Comparison of ENCODE assay signal across 23 mouse cellular contexts in genomic region chr3:19958983-19959382, GRCm38 (mm10). TPM values are rescaled to one million over a fixed set of nuclear protein-coding genes. Genes with fewer than 3 reads are reported as not detected.
A peak's percentile ranks its signal among the peaks of the same experiment; 100 is the strongest.
DNase-seq lines count a peak whose midpoint lies in the region; ATAC-seq and TF ChIP-seq lines count a peak whose summit lies in the region.
"Had no signal": no experiment of that assay in that cellular context is flagged by ENCODE, and none has a peak within 500 bp of the region (broad histone marks: within the 10 kb centered on the region; RNA-seq: fewer than 3 reads in every experiment).

No protein-coding gene starts in this region.

- no peak for TF ChIP-seq CTCF in gastrocnemius, adult 2 months (IDR thresholded peaks at IDR 0.05)
- TF ChIP-seq CTCF in layer of hippocampus, adult 2 months (conservative IDR thresholded peaks at IDR 0.05) = no peak
- TF ChIP-seq CTCF in lung, postnatal 0 days (IDR thresholded peaks at IDR 0.05) = no peak

- peak overlapping the region; percentile 77 for H3K27ac ChIP-seq in gastrocnemius, adult 2 months
- H3K27ac ChIP-seq in layer of hippocampus, adult 2 months = peak overlapping the region; percentile 39; the same call in 1 of the 2 replicates
- H3K27ac ChIP-seq in lung, postnatal 0 days (ENCODE audit: low read length) = no peak overlapping the region; the same call in 1 of the 2 replicates
- H3K27ac ChIP-seq: hindbrain, embryonic 12.5 days; limb, embryonic 13.5 days; macrophage; midbrain, embryonic 15.5 days; neural tube, embryonic 13.5 days had no signal

- intact Hi-C loops in gastrocnemius, adult 2 months (cut with DNase I) = no loop called here

- no peak for TF ChIP-seq EP300 in lung, postnatal 0 days (IDR thresholded peaks at IDR 0.05)

- no peak for ATAC-seq in lung, postnatal 0 days
- ATAC-seq: inflammation-experienced regulatory T-cells, adult 6 months; midbrain, embryonic 15.5 days had no signal

- H3K4me2 ChIP-seq in lung, postnatal 0 days (replicated peaks; ENCODE audit: low read depth, low read length) = peak overlapping the region; percentile 29; the same call in 1 of the 2 replicates
- H3K4me2 ChIP-seq: hindbrain, embryonic 12.5 days; limb, embryonic 13.5 days; lung, embryonic 14.5 days; midbrain, embryonic 15.5 days; neural tube, embryonic 13.5 days had no signal

- H3K9me3 ChIP-seq in lung, postnatal 0 days (ENCODE audit: low read length) = no peaks in the 10 kb centered on the region
- H3K9me3 ChIP-seq: G1E; hindbrain, embryonic 12.5 days; limb, embryonic 13.5 days; midbrain, embryonic 15.5 days; neural tube, embryonic 13.5 days had no signal

- no peaks in the 10 kb centered on the region; the same call in 1 of the 2 replicates for H3K4me1 ChIP-seq in lung, postnatal 0 days (ENCODE audit: insufficient read depth, low read depth, low read length)
- H3K4me1 ChIP-seq: midbrain, embryonic 15.5 days had no signal

- H3K36me3 ChIP-seq in lung, postnatal 0 days (ENCODE audit: insufficient read depth, low read length) = no peaks in the 10 kb centered on the region
- H3K36me3 ChIP-seq: G1E; hindbrain, embryonic 12.5 days; limb, embryonic 13.5 days; midbrain, embryonic 15.5 days; neural tube, embryonic 13.5 days had no signal

- H3K4me3 ChIP-seq in gastrocnemius, adult 2 months = peak overlapping the region; percentile 66
- H3K4me3 ChIP-seq in layer of hippocampus, adult 2 months = no peak overlapping the region
- H3K4me3 ChIP-seq in lung, postnatal 0 days (ENCODE audit: low read depth, low read length) = peak overlapping the region; percentile 23; the same call in 1 of the 2 replicates
- H3K4me3 ChIP-seq: hindbrain, embryonic 12.5 days; limb, embryonic 13.5 days; midbrain, embryonic 15.5 days; neural tube, embryonic 13.5 days had no signal

- H3K27me3 ChIP-seq in lung, postnatal 0 days (replicated peaks; ENCODE audit: insufficient read depth, low read length) = no peaks in the 10 kb centered on the region
- H3K27me3 ChIP-seq: hindbrain, embryonic 12.5 days; limb, embryonic 13.5 days; midbrain, embryonic 15.5 days; neural tube, embryonic 13.5 days had no signal

- no peak overlapping the region for H3K9ac ChIP-seq in lung, postnatal 0 days (replicated peaks; ENCODE audit: low read depth)
- H3K9ac ChIP-seq: hindbrain, embryonic 12.5 days; limb, embryonic 13.5 days; lung, embryonic 14.5 days; midbrain, embryonic 15.5 days; neural tube, embryonic 13.5 days had no signal

- no peak for DNase-seq in gastrocnemius, adult 2 months
- no peak for DNase-seq in gastrocnemius, adult 8-10 months (ENCODE audit: low spot score in 2 of 2)
- no peak for DNase-seq in layer of hippocampus, adult 2 months (ENCODE audit: low spot score in 2 of 2)
- no peak for DNase-seq in layer of hippocampus, adult 9-11 months
- no peak for DNase-seq in lung, postnatal 0 days (ENCODE audit: low spot score)
- DNase-seq in lung, postnatal 4 days = no peak
- peak; percentile 29 for DNase-seq in retina, postnatal 1 day
- no peak for DNase-seq in urinary bladder, postnatal 14 days (ENCODE audit: low spot score)
- DNase-seq: adrenal gland, adult 8-10 months; cerebellum, adult 11-12 months; cerebellum, postnatal 10 days; heart, postnatal 10 days; kidney, adult 9 months; kidney, postnatal 14 days; layer of hippocampus, postnatal 36 days; lung, embryonic 14.5 days had no signal

- WGBS in lung, postnatal 0 days = 62% methylated on average over 1 of the region's 1 CpGs

RNA-seq across cellular contexts. Expression of gene Cp, which starts 2.1 kb away (rescaled TPM):
- total RNA-seq in gastrocnemius, adult 2 months (2021) = 1 to 10 TPM; 5.7 to 7.2 TPM
- total RNA-seq in gastrocnemius, adult 8-10 months (2022) = 1 to 10 TPM; 2.8 to 5.4 (median 4.3) TPM
- total RNA-seq in layer of hippocampus, adult 2 months (2021) = 10 to 100 TPM in 1 of 2 experiments, 1 to 10 TPM in 1; 7.7 to 10.9 TPM
- polyA plus RNA-seq in lung, postnatal 0 days (2015; fragmentation: Nextera tagmentation; extraction: Ambion mirVana) = 76.1 and 76.4 TPM in 2 replicates
- polyA plus RNA-seq: G1E had no signal
